Mouse (Mus musculus) central nervous system, embryonic 14 days (tissue): ENCODE results near the gene Ica1l. TPM values are rescaled to one million over a fixed set of nuclear protein-coding genes. Genes with fewer than 3 reads are reported as not detected.

ENCODE experiments used
- polyA plus RNA-seq: library from polyadenylated mRNA; depleted of rRNA; stranded (reverse); fragments of >200 nt; gene quantifications from 2 replicates; pipeline ENCODE4 v1.2.3, GENCODE M21; 2012; rRNA removed

Gene Ica1l
- polyA plus RNA-seq, result 19.8 and 21.6 TPM in 2 replicates

GRCm38 (mm10) chr1:60042796-60043469, at the start of gene Ica1l:
Gene Ica1l, minus strand, starts transcription at chr1:60043184.

Other genes starting within 250 kb of the Ica1l start
- 40.3 and 41.4 TPM in 2 replicates for gene Fam117b, start 130.2 kb downstream of the Ica1l start, polyA plus RNA-seq
- gene Carf, start 55.1 kb upstream of the Ica1l start, polyA plus RNA-seq, result 8.6 and 9.8 TPM in 2 replicates
- gene Wdr12, start 55.5 kb upstream of the Ica1l start, polyA plus RNA-seq, result 19.0 and 21.9 TPM in 2 replicates
- 6.2 and 6.4 TPM in 2 replicates for gene Nbeal1, start 137.4 kb upstream of the Ica1l start, polyA plus RNA-seq